Mouse (Mus musculus): ENCODE measurements around the gene Nudt7.

- TF ChIP-seq CTCF (IDR thresholded peaks at IDR 0.05; ENCODE audit: borderline replicate concordance, control insufficient read depth, extremely low read depth, insufficient read depth, low read length, poor library complexity): no peak
- TF ChIP-seq POLR2A (IDR thresholded peaks at IDR 0.05; ENCODE audit: control insufficient read depth, extremely low read depth, insufficient read depth, low read length, poor library complexity): no peak
These were observed 17.3 kb upstream of the Nudt7 start for GRCm38 (mm10) chr8:114116049-114116448.
